Mouse (Mus musculus) forebrain, embryonic 12.5 days (tissue): ENCODE measurements around the gene Slc7a15. TPM values are rescaled to one million over a fixed set of nuclear protein-coding genes. Genes with fewer than 3 reads are reported as not detected.

Source experiments
- ATAC-seq: fragments of 200-750 bp; cut with Nextera tagmentation; 2 replicates; pipeline ENCODE4 v1.8.0; 2017; ENCODE audit warnings: moderate TSS enrichment; ENCODE audit not compliant: low FRiP score
- H3K27ac ChIP-seq: fragments of 300-500 bp; sonication (generic); 2 replicates; pipeline ENCODE4 v1.5.1; 2016; ENCODE audit warnings: mild to moderate bottlenecking
- H3K27me3 ChIP-seq: fragments of 300-500 bp; sonication (generic); 2 replicates; pipeline ENCODE4 v1.6.1; 2016; ENCODE audit warnings: mild to moderate bottlenecking
- H3K36me3 ChIP-seq: fragments of 300-500 bp; sonication (generic); replicated peaks from 2 replicates; pipeline ENCODE4 v1.6.1; 2016; ENCODE audit warnings: mild to moderate bottlenecking
- H3K4me1 ChIP-seq: fragments of 300-500 bp; sonication (generic); 2 replicates; pipeline ENCODE4 v1.6.1; 2016
- H3K4me2 ChIP-seq: fragments of 300-500 bp; sonication (generic); 2 replicates; pipeline ENCODE4 v1.6.1; 2016; ENCODE audit warnings: mild to moderate bottlenecking, moderate library complexity
- H3K4me3 ChIP-seq: fragments of 300-500 bp; sonication (generic); replicated peaks from 2 replicates; pipeline ENCODE4 v1.5.1; 2016; ENCODE audit warnings: mild to moderate bottlenecking
- H3K9ac ChIP-seq: fragments of 300-500 bp; sonication (generic); 2 replicates; pipeline ENCODE4 v1.6.1; 2016; ENCODE audit warnings: mild to moderate bottlenecking
- H3K9me3 ChIP-seq: fragments of 300-500 bp; sonication (generic); 2 replicates; pipeline ENCODE4 v1.6.1; 2016
- WGBS: fragments of 180-500 bp; shearing (Covaris S2); methylation state at CpG from one replicate; pipeline ENCODE4 v1.1.7; 2016; 5-methylcytosine and 5-hydroxymethylcytosine counted together
- polyA plus RNA-seq: library from polyadenylated mRNA; unstranded; fragments of >200 nt; fragmentation: Nextera tagmentation; extraction: Ambion mirVana; gene quantifications from 2 replicates; pipeline ENCODE4 v1.2.1, GENCODE M21; 2016

Slc7a15 gene
- polyA plus RNA-seq, 1 experiment from 2014 or later, result not detected

DNA sequence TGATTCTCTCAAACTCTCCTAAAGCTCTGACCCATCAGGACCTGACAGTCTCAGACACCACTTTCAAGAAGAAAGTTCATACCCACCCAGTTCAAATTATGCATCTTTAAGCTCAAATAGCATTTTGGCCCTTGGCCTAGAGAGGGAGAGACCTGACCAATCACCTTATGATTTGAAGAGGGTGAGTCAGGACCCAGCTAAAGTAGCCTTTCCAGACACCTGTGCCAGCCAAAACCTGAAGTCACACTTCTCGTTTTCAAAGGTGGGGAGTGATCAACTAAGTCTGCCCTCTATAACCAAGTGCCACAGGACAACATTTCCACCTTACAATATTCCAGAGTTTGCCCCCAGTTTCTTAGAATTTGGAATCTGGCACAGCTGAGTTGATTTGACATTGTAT lies 111.6 kb downstream of the Slc7a15 start:
- Histone ChIP-seq H3K27ac (no peak overlapping the region), H3K27me3 (no peaks in the 10 kb centered on the region), H3K4me3 (no peak overlapping the region), H3K4me1 (peaks cover 15% of the 10 kb centered on the region), H3K9me3 (no peaks in the 10 kb centered on the region), H3K4me2 (no peak overlapping the region), H3K36me3 (no peaks in the 10 kb centered on the region), H3K9ac (no peak overlapping the region)
- ATAC-seq, result no peak
- 82% methylated on average over 1 of the region's 1 CpGs for WGBS

DNA sequence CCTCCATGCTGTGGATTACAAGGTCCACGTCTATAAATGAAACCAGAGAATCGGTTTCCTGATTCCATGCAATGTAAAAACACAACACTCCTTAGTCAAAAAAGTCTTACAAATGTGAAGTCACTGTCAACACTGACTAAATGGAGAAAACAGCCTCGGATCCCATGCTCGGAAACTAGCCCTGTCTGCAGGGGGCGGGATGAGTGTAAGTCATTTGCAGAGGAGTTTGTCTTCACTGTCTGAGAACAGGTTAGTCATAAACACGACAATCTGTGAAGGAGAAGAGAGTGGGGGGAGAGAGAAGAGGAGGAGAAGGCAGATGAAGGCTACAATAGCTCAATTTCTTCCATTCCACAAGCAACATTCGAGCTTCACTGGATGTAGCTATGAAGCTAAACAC lies 113.6 kb downstream of the Slc7a15 start:
- Histone ChIP-seq H3K36me3 (no peaks in the 10 kb centered on the region), H3K4me3 (no peak overlapping the region), H3K4me1 (peaks cover 15% of the 10 kb centered on the region), H3K9me3 (no peaks in the 10 kb centered on the region), H3K4me2 (no peak overlapping the region), H3K27ac (no peak overlapping the region), H3K27me3 (no peaks in the 10 kb centered on the region), H3K9ac (no peak overlapping the region)
- WGBS, result 82% methylated on average over 7 of the region's 7 CpGs
- no peak for ATAC-seq

DNA sequence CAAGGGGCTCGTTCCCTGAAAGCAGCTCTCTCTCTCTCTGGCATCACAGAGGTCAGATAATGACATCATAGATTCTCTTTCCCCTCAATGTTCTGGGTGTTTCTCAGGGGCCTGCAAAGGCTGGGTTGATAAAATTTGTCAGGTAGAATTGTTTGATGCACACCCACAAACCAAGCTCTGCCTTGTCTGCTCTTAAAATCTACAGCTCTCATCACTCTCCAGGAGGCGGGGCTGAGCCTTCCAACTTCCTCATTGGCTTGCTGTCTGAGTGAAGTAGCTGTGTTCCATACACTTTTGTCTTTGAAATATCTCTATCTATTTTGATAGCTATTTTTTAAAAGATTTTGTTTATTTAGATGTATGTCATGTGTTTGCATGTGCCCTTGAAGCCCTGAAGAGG lies 116.7 kb downstream of the Slc7a15 start:
- Histone ChIP-seq H3K27me3 (no peaks in the 10 kb centered on the region), H3K4me1 (no peaks in the 10 kb centered on the region), H3K36me3 (no peaks in the 10 kb centered on the region), H3K4me2 (no peak overlapping the region), H3K4me3 (no peak overlapping the region), H3K9ac (no peak overlapping the region), H3K9me3 (no peaks in the 10 kb centered on the region), H3K27ac (no peak overlapping the region)
- 61% methylated on average over 2 of the region's 2 CpGs for WGBS
- no peak for ATAC-seq

Other genes starting within 250 kb of the Slc7a15 start
- gene Rhob, start 99.1 kb downstream of the Slc7a15 start, polyA plus RNA-seq, result 44.9 and 55.5 TPM in 2 replicates
- gene Pum2, start 75.1 kb upstream of the Slc7a15 start, polyA plus RNA-seq, result 94.6 and 97.9 TPM in 2 replicates
- gene Sdc1, start 172.3 kb upstream of the Slc7a15 start, polyA plus RNA-seq, result 70.3 and 72.7 TPM in 2 replicates